Mouse (Mus musculus) kidney, embryonic 16.5 days (tissue): ENCODE measurements around the gene Hltf. TPM values are rescaled to one million over a fixed set of nuclear protein-coding genes. Genes with fewer than 3 reads are reported as not detected.
"Not testable (repeated sequence)": the region's sequence is repeated elsewhere in the genome, so short reads cannot be mapped to it uniquely, and the experiment has no call there.

Experiments used
- ATAC-seq: fragments of 200-750 bp; cut with Nextera tagmentation; 2 replicates; pipeline ENCODE4 v1.8.0; 2017; ENCODE audit warnings: moderate TSS enrichment; ENCODE audit not compliant: low FRiP score, low TSS enrichment
- H3K27ac ChIP-seq: fragments of 300-500 bp; sonication (generic); 2 replicates; pipeline ENCODE4 v1.5.1; 2014; ENCODE audit warnings: low read length
- H3K27me3 ChIP-seq: fragments of 300-500 bp; sonication (generic); 2 replicates; pipeline ENCODE4 v1.6.1; 2014; ENCODE audit warnings: low read length, control low read depth, mixed read lengths; ENCODE audit not compliant: insufficient read depth
- H3K36me3 ChIP-seq: fragments of 300-500 bp; sonication (generic); 2 replicates; pipeline ENCODE4 v1.6.1; 2014; ENCODE audit warnings: low read length, control low read depth, mixed read lengths; ENCODE audit not compliant: insufficient read depth
- H3K4me1 ChIP-seq: fragments of 300-500 bp; sonication (generic); 2 replicates; pipeline ENCODE4 v1.6.1; 2014; ENCODE audit warnings: low read length, control low read depth, mixed read lengths; ENCODE audit not compliant: insufficient read depth
- H3K4me2 ChIP-seq: fragments of 300-500 bp; sonication (generic); replicated peaks from 2 replicates; pipeline ENCODE4 v1.6.1; 2014; ENCODE audit warnings: low read depth, low read length
- H3K4me3 ChIP-seq: fragments of 300-500 bp; sonication (generic); 2 replicates; pipeline ENCODE4 v1.5.1; 2014; ENCODE audit warnings: mild to moderate bottlenecking, low read length
- H3K9ac ChIP-seq: fragments of 300-500 bp; sonication (generic); replicated peaks from 2 replicates; pipeline ENCODE4 v1.6.1; 2014; ENCODE audit warnings: low read length
- H3K9me3 ChIP-seq: fragments of 300-500 bp; sonication (generic); 2 replicates; pipeline ENCODE4 v1.6.1; 2016; ENCODE audit warnings: low read length, control low read depth
- WGBS: fragments of 180-500 bp; shearing (Covaris S2); extraction: QIAGEN DNeasy Blood & Tissue Kit; methylation state at CpG from one replicate; pipeline ENCODE4 v1.1.7; 2014; 5-methylcytosine and 5-hydroxymethylcytosine counted together
- polyA plus RNA-seq: library from polyadenylated mRNA; unstranded; fragments of >200 nt; fragmentation: Nextera tagmentation; extraction: Ambion mirVana; gene quantifications from 2 replicates; pipeline ENCODE4 v1.2.1, GENCODE M21; 2015

Hltf gene
- polyA plus RNA-seq, 1 experiment from 2014 or later = 15.8 TPM

DNA sequence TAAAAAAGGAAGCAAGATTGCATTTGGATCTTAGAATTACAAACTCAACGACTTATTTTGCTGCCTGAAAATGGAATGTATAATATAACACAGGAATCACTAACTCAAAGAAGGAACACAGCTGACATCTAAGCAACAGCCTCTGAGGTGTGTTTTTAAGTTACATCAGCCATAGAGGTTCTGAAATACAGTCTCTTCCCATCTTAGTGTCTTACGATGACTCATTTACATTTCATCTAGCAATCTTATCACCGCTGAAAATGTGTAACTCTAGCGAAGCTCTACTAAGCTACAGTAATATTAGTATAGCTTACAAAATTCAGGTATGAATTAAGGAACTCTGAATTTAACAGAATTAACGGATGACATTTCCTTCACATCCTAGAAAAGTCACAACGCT, 26.8 kb upstream of the Hltf start:
- H3K9ac ChIP-seq = no peak overlapping the region
- H3K4me2 ChIP-seq = no peak overlapping the region
- H3K9me3 ChIP-seq = no peaks in the 10 kb centered on the region
- H3K27ac ChIP-seq = no peak overlapping the region
- H3K4me1 ChIP-seq = peaks cover 10% of the 10 kb centered on the region
- no peak overlapping the region for H3K4me3 ChIP-seq
- ATAC-seq = no peak
- H3K36me3 ChIP-seq = peaks cover 5% of the 10 kb centered on the region
- H3K27me3 ChIP-seq = no peaks in the 10 kb centered on the region
- WGBS = 92% methylated on average over 6 of the region's 6 CpGs

- 6% methylated on average over 10 of the region's 10 CpGs for WGBS
- Histone ChIP-seq H3K4me3 (peak overlapping the region; percentile 91), H3K4me2 (peak overlapping the region; percentile 86), H3K27me3 (no peaks in the 10 kb centered on the region), H3K9me3 (no peaks in the 10 kb centered on the region), H3K9ac (peak overlapping the region; percentile 69), H3K4me1 (peaks cover 10% of the 10 kb centered on the region), H3K36me3 (no peaks in the 10 kb centered on the region), H3K27ac (peak overlapping the region; percentile 86)
- no peak for ATAC-seq
Measured at GRCm38 (mm10) chr3:20033761-20034718, 23.6 kb upstream of the Hltf start.

- WGBS = under 1% methylated on average over 47 of the region's 47 CpGs
Measured at GRCm38 (mm10) chr3:20034719-20035404, 22.7 kb upstream of the Hltf start, which contains the start of gene Hps3. TSS of gene Hps3 (minus strand) at chr3:20035315.

DNA sequence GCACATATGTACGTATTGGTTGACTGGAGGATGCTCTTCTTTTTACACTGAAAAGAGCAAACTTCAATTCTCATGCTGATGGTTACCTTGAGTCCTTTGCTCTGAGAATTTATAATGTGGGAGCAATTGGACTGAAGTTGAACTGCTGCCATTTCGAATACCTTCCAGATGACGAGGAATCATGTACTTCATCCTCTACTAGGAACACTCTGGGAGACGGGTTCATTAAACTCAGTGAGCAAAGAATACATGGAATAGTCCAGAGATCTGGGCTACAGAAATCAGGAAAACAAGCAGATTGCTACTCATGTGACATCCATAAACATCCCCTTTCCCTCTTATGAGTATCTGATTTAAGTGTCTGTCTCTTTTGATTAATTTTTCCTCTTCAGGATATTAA, 21.5 kb upstream of the Hltf start:
- H3K4me1 ChIP-seq = peaks cover 10% of the 10 kb centered on the region
- H3K27me3 ChIP-seq = no peaks in the 10 kb centered on the region
- WGBS = 80% methylated on average over 4 of the region's 4 CpGs
- H3K27ac ChIP-seq = no peak overlapping the region
- no peak overlapping the region for H3K4me3 ChIP-seq
- no peaks in the 10 kb centered on the region for H3K36me3 ChIP-seq
- H3K9me3 ChIP-seq = no peaks in the 10 kb centered on the region
- H3K4me2 ChIP-seq = no peak overlapping the region
- H3K9ac ChIP-seq = no peak overlapping the region
- ATAC-seq = no peak

More at GRCm38 (mm10) chr3:20034719-20035404, 22.7 kb upstream of the Hltf start, which contains the start of gene Hps3:
- peak within 1 kb of the TSS; percentile 86 for H3K27ac ChIP-seq
- peak within 1 kb of the TSS; percentile 86 for H3K4me2 ChIP-seq
- no peaks in the 10 kb centered on the region for H3K27me3 ChIP-seq
- peak within 1 kb of the TSS; percentile 91 for H3K4me3 ChIP-seq
- H3K4me1 ChIP-seq = peaks cover 10% of the 10 kb centered on the region
- H3K36me3 ChIP-seq = no peaks in the 10 kb centered on the region
- ATAC-seq = peak; percentile 99
- H3K9me3 ChIP-seq = no peaks in the 10 kb centered on the region
- peak within 1 kb of the TSS; percentile 69 for H3K9ac ChIP-seq

DNA sequence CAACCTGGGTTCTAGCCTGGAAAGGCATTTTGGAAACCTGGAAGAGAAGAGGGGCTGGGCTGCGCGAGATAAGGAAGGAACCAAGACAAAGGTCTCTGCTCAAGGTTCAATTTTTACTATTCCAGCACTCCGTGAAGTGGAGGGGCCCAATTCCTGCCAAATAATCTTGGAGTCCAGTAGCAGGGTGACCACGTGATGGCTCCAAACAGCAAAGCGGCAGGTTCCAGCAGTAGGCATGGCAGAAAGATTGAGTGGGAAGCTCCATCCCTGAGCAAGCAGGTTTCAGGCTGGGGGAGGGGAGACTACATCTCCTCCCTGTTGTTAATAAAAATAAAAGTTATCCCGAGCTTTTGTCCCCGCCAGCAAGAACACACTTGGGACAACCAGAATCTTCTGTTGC, 16.1 kb upstream of the Hltf start:
- not testable (repeated sequence) for H3K4me3 ChIP-seq, H3K4me2 ChIP-seq, H3K27me3 ChIP-seq, H3K4me1 ChIP-seq, H3K9ac ChIP-seq, H3K36me3 ChIP-seq, ATAC-seq, H3K9me3 ChIP-seq, H3K27ac ChIP-seq
- 96% methylated on average over 7 of the region's 7 CpGs for WGBS

DNA sequence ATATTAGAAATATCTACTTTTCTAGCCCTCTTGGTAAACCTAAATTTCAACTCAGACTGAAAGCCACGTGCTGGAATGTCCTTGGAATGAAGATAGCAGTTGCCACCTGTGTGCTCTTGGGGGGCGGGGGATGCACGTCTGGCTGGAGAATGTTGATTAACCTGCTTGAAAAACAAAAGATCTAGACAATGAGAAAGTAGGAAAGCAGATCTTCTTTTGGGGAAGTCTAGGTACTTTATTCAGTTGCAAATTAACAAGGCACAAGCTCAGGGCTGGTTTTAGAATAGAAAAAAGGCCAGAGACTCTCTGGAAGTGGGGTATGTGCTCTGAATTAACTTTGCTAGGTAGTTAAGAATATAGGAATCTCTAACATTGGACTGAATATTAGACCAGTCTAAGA, 12.9 kb upstream of the Hltf start:
- not testable (repeated sequence) for H3K4me2 ChIP-seq, ATAC-seq, H3K27me3 ChIP-seq, H3K4me1 ChIP-seq, H3K4me3 ChIP-seq, H3K9me3 ChIP-seq, H3K27ac ChIP-seq, H3K9ac ChIP-seq, H3K36me3 ChIP-seq
- WGBS = 64% methylated on average over 3 of the region's 3 CpGs

- ATAC-seq = no peak; the same call in 1 of the 2 replicates
- Histone ChIP-seq H3K9me3 (no peaks in the 10 kb centered on the region), H3K27ac (no peak overlapping the region), H3K4me2 (peak overlapping the region; percentile 65), H3K9ac (peak overlapping the region; percentile 68), H3K4me1 (peaks cover 7% of the 10 kb centered on the region), H3K4me3 (peak overlapping the region; percentile 79), H3K36me3 (0 out of 2 replicates have a peak, but pooled peaks cover 6% of the 10 kb centered on the region), H3K27me3 (no peaks in the 10 kb centered on the region)
- 0% methylated on average over 6 of the region's 9 CpGs for WGBS
Measured at GRCm38 (mm10) chr3:20058197-20058541, 558 bp downstream of the Hltf start.

DNA sequence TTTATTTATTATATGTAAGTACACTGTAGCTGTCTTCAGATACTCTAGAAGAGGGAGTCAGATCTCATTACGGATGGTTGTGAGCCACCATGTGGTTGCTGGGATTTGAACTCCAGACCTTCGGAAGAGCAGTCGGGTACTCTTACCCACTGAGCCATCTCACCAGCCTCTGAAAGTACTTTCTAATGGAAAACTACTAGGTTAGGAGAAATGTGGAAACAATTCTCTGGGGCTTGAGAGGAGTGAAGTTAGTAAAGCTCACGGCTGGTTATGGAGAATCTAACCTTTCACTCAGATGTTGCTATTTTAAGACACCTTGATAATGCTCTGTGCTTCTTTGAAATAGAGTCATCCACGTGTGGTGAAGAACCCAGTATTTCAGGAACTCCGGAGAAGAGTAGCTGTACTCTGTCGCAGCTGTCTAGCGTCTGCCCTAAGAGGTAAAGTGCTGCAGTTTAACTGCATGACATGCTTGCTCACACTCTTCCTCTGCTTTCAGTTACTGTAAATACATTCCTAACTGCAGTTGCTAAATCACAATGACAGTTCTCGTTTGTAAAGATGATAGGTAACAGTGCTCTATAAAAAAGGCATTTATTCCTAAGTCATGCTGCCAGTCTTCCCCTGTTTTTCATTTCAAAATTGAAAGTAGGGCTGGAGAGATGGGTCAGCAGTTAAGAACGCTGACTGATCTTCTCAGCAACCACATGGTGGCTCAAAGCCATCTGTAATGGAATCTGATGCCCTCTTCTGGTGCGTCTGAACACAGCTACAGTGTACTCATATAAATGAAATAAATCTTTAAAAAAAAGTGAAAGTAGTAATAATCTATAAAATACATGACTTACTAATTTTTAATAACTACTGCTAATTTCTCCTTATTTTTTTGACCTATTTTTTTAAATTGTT, 18.8 kb downstream of the Hltf start:
- Histone ChIP-seq H3K4me2 (no peak overlapping the region), H3K27ac (no peak overlapping the region), H3K9me3 (no peaks in the 10 kb centered on the region), H3K4me1 (no peaks in the 10 kb centered on the region), H3K9ac (no peak overlapping the region), H3K4me3 (no peak overlapping the region), H3K36me3 (peaks cover 11% of the 10 kb centered on the region; the same call in 1 of the 2 replicates), H3K27me3 (no peaks in the 10 kb centered on the region)
- WGBS = 81% methylated on average over 11 of the region's 11 CpGs
- no peak for ATAC-seq

DNA sequence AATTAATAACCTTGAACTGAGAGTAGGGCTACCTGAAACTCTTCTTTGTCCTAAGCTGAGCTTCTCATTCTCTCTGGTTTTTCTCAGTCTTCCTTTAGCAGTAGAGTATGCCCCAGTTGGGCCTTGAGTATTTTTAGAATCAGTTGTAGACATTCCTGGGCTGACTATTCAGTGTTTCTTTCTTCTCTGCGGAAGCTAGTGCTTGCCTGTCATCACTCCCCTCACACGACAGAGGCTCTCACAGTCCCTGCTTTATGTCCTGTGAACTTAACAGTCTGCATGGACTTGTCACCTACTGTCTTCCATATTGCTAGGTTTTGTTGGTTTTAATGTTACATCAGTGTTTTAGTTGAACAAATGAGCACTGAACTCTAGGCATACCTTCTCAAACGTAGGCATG, 24.6 kb downstream of the Hltf start:
- WGBS = 79% methylated on average over 3 of the region's 3 CpGs
- H3K36me3 ChIP-seq = peaks cover 8% of the 10 kb centered on the region
- no peak overlapping the region for H3K4me3 ChIP-seq
- ATAC-seq = no peak
- no peaks in the 10 kb centered on the region for H3K4me1 ChIP-seq
- no peaks in the 10 kb centered on the region for H3K27me3 ChIP-seq
- no peak overlapping the region for H3K9ac ChIP-seq
- H3K27ac ChIP-seq = no peak overlapping the region
- H3K4me2 ChIP-seq = no peak overlapping the region
- no peaks in the 10 kb centered on the region for H3K9me3 ChIP-seq
